Mouse (Mus musculus) stomach, postnatal 0 days (tissue): ENCODE results near the gene Gipc1. TPM values are rescaled to one million over a fixed set of nuclear protein-coding genes. Genes with fewer than 3 reads are reported as not detected.

Experiments used
- ATAC-seq: fragments of 200-750 bp; cut with Nextera tagmentation; 2 replicates; pipeline ENCODE4 v1.8.0; 2017; ENCODE audit not compliant: low FRiP score, low TSS enrichment
- DNase-seq: peaks from one replicate; pipeline ENCODE4 v3.0.0-alpha.2; 2016; ENCODE audit warnings: low spot score
- H3K27ac ChIP-seq: fragments of 300-500 bp; sonication (generic); replicated peaks from 2 replicates; pipeline ENCODE4 v1.5.1; 2014; ENCODE audit warnings: mild to moderate bottlenecking, control low read depth
- H3K27me3 ChIP-seq: fragments of 300-500 bp; sonication (generic); 2 replicates; pipeline ENCODE4 v1.6.1; 2014; ENCODE audit warnings: low read length; ENCODE audit not compliant: control insufficient read depth, insufficient read depth
- H3K36me3 ChIP-seq: fragments of 300-500 bp; sonication (generic); 2 replicates; pipeline ENCODE4 v1.6.1; 2014; ENCODE audit warnings: low read length, mixed read lengths; ENCODE audit not compliant: control insufficient read depth, insufficient read depth
- H3K4me1 ChIP-seq: fragments of 300-500 bp; sonication (generic); replicated peaks from 2 replicates; pipeline ENCODE4 v1.6.1; 2014; ENCODE audit warnings: antibody characterized with exemption; ENCODE audit not compliant: control insufficient read depth, insufficient read depth
- H3K4me2 ChIP-seq: fragments of 300-500 bp; sonication (generic); replicated peaks from 2 replicates; pipeline ENCODE4 v1.6.1; 2014; ENCODE audit warnings: low read depth, mild to moderate bottlenecking, control low read depth, moderate library complexity
- H3K4me3 ChIP-seq: fragments of 300-500 bp; sonication (generic); 2 replicates; pipeline ENCODE4 v1.5.1; 2014; ENCODE audit warnings: low read depth, low read length, control low read depth
- H3K9ac ChIP-seq: fragments of 300-500 bp; sonication (generic); 2 replicates; pipeline ENCODE4 v1.6.1; 2014; ENCODE audit warnings: mild to moderate bottlenecking, low read length, control low read depth, mixed read lengths
- H3K9me3 ChIP-seq: fragments of 300-500 bp; sonication (generic); 2 replicates; pipeline ENCODE4 v1.6.1; 2016; ENCODE audit warnings: low read length; ENCODE audit not compliant: control insufficient read depth
- CTCF ChIP-seq: IDR thresholded peaks from 2 replicates; pipeline ENCODE4 v1.5.1; 2016; ENCODE audit warnings: antibody characterized with exemption, low read depth, mild to moderate bottlenecking, moderate library complexity
- EP300 ChIP-seq: optimal IDR thresholded peaks from 2 replicates; pipeline ENCODE3; 2016; ENCODE audit warnings: antibody characterized with exemption
- whole genome bisulfite sequencing: fragments of 180-500 bp; shearing (Covaris S2); extraction: QIAGEN DNeasy Blood & Tissue Kit; methylation state at CpG from one replicate; pipeline ENCODE4 v1.1.7; 2014; 5-methylcytosine and 5-hydroxymethylcytosine counted together
- polyA plus RNA-seq: library from polyadenylated mRNA; unstranded; fragments of >200 nt; fragmentation: Nextera tagmentation; extraction: Ambion mirVana; gene quantifications from 2 replicates; pipeline ENCODE4 v1.2.1, GENCODE M21; 2015

The Gipc1 gene
- polyA plus RNA-seq, 1 experiment from 2014 or later = 171 TPM

DNA sequence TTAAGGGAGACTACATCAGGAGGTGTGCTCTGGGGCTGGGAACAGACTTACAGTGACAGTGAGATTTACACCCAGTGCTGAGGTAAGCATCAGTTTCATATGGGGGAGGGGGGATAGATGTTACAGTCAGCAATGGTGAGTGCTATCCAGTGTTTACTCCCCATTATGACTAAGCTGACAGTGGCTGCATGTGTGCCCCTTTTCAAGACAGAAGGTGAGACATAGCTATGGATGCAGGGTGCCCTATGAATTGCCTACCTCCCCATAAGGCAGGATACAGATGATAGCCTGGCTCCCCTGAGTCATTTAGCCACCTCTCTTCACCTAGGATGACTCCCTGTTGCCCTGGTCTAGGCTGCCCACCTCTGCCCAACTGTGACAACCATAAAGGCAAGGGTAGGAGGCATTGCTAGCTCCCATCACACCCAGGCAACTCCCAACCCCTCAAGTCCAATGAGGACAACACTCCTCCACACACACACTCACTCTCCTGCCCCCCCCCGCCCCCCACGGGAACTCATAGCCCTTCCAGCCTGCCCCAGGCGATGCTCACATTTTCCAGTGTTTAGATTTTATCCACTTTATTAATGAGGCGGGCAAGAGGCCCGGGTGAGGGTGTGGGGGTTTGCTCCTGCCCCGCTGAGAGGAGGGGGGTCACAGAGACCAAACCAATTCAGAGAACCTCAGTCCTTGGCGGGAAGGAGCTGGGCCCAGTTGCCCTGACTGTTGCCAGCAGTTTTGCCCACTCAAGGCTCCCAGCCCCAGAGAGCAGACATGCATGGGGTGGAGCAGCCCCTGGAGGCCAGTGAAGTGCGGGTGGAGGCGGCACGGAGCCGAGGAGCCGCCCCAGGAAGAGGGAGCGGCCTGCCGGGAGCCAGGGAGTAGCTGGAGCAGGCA is 13.7 kb downstream of the Gipc1 start, which contains the start of gene Ptger1:
TSS of gene Ptger1 (plus strand) at position 710 of the 897 bp plus-strand sequence.
- Histone ChIP-seq H3K4me1 (peaks cover 31% of the 10 kb centered on the region), H3K27ac (peak within 1 kb of the TSS; percentile 76), H3K4me2 (peak within 1 kb of the TSS; percentile 66), H3K9ac (peak within 1 kb of the TSS; percentile 51), H3K36me3 (peaks cover 14% of the 10 kb centered on the region), H3K27me3 (no peaks in the 10 kb centered on the region), H3K9me3 (no peaks in the 10 kb centered on the region), H3K4me3 (peak within 1 kb of the TSS; percentile 17; the same call in 1 of the 2 replicates)
- DNase-seq = peak; percentile 77
- 12% methylated on average over 14 of the region's 14 CpGs for WGBS
- peak; percentile 55 for ATAC-seq
- TF ChIP-seq EP300 (no peak), CTCF (peak; percentile 47)

DNA sequence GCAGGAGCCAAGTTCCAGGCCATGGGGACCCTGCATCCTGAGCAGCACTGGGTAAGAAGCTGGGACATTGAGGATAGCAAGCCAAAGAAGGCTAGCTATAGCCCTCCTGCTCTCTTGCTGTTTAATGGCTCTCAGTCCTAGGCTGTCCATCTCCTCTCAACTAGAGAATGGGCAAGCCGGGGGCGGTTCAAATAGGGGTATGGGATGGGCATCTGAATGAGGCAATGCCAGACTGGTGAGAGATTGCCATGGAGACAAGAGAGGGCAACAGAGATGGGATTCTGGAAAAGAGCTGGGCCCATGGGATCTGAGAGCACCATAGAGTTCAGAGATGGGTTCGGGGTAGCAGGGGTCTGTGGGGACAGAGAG is 14.4 kb downstream of the Gipc1 start:
- Histone ChIP-seq H3K4me3 (peak overlapping the region; percentile 17; the same call in 1 of the 2 replicates), H3K36me3 (peaks cover 20% of the 10 kb centered on the region), H3K9ac (peak overlapping the region; percentile 51), H3K4me1 (peaks cover 26% of the 10 kb centered on the region), H3K4me2 (peak overlapping the region; percentile 66), H3K27ac (peak overlapping the region; percentile 76), H3K27me3 (no peaks in the 10 kb centered on the region), H3K9me3 (no peaks in the 10 kb centered on the region)
- TF ChIP-seq CTCF (no peak; the same call in 1 of the 2 replicates), EP300 (no peak)
- 77% methylated on average over 3 of the region's 3 CpGs for WGBS
- DNase-seq (no peak), ATAC-seq (no peak)

DNA sequence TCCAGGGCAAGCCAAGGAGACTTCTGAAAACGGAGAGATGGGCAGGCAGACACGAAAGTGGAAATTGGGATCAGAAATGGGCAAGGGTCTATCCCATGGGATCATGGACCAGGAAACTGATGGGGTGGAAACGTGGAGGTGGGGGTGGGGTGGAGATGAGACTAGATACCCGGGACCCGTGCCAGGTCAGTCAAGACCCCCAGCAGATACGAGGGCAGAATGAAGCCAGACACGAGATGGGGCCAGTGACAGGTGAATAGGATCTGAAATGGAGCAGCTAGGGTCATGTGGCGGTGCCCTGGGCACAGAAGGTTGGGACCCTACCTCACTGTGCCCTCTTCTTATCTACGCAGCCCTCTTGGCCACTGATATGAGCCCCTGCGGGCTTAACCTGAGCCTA is 15.0 kb downstream of the Gipc1 start:
- Histone ChIP-seq H3K4me3 (no peak overlapping the region), H3K4me2 (peak overlapping the region; percentile 66), H3K9ac (peak overlapping the region; percentile 31; the same call in 1 of the 2 replicates), H3K27ac (peak overlapping the region; percentile 6; the same call in 1 of the 2 replicates), H3K27me3 (no peaks in the 10 kb centered on the region), H3K4me1 (peaks cover 24% of the 10 kb centered on the region), H3K36me3 (peaks cover 22% of the 10 kb centered on the region), H3K9me3 (no peaks in the 10 kb centered on the region)
- ATAC-seq = no peak
- no peak for TF ChIP-seq CTCF
- no peak for TF ChIP-seq EP300
- WGBS = 81% methylated on average over 10 of the region's 10 CpGs
- DNase-seq = no peak

DNA sequence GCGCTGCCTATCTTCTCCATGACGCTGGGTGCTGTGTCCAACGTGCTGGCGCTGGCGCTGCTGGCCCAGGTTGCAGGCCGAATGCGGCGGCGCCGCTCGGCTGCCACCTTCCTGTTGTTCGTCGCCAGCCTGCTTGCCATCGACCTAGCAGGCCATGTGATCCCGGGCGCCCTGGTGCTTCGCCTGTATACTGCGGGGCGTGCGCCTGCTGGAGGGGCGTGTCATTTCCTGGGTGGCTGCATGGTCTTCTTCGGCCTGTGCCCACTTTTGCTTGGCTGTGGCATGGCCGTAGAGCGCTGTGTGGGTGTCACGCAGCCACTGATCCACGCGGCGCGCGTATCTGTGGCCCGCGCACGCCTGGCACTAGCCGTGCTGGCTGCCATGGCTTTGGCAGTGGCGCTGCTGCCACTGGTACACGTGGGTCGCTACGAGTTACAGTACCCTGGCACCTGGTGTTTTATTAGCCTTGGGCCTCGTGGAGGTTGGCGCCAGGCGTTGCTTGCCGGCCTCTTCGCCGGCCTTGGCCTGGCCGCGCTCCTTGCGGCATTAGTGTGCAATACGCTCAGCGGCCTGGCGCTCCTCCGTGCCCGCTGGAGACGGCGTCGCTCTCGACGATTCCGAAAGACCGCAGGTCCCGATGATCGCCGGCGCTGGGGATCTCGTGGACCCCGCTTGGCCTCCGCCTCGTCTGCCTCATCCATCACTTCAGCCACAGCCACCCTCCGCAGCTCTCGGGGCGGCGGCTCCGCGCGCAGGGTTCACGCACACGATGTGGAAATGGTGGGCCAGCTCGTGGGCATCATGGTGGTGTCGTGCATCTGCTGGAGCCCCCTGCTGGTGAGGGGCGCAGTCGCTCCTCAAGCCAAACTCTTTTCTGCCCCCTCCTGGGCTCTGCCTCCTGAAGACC is 15.8 kb downstream of the Gipc1 start:
- ATAC-seq (peak; percentile 24), DNase-seq (peak; percentile 72)
- Histone ChIP-seq H3K4me3 (peak overlapping the region; percentile 32), H3K9ac (peak overlapping the region; percentile 59), H3K4me2 (peak overlapping the region; percentile 66), H3K36me3 (peaks cover 22% of the 10 kb centered on the region), H3K4me1 (peaks cover 19% of the 10 kb centered on the region), H3K9me3 (no peaks in the 10 kb centered on the region), H3K27me3 (no peaks in the 10 kb centered on the region), H3K27ac (peak overlapping the region; percentile 58)
- TF ChIP-seq CTCF (peak; percentile 91), EP300 (no peak)
- WGBS = 23% methylated on average over 80 of the region's 80 CpGs

DNA sequence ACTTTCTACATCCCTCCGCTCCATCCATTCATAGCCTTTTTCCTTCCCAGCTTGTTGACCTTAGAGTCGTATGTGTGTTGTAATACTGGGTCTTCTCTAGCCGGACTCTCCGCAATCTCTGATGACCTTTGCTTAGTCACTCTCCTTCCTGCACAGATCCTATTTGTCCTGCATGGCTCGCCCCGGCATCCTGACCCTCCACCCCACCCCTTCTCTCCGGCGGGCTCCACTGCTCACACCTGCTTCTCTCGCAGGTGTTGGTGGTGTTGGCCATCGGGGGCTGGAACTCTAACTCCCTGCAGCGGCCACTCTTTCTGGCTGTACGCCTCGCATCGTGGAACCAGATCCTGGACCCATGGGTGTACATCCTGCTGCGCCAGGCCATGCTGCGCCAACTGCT is 16.5 kb downstream of the Gipc1 start:
- peaks cover 19% of the 10 kb centered on the region; the same call in 1 of the 2 replicates for H3K36me3 ChIP-seq
- H3K27ac ChIP-seq = no peak overlapping the region; the same call in 1 of the 2 replicates
- H3K4me2 ChIP-seq = peak overlapping the region; percentile 66
- no peaks in the 10 kb centered on the region for H3K9me3 ChIP-seq
- ATAC-seq (no peak), DNase-seq (no peak)
- H3K27me3 ChIP-seq = no peaks in the 10 kb centered on the region
- 72% methylated on average over 16 of the region's 16 CpGs for WGBS
- H3K4me3 ChIP-seq = no peak overlapping the region
- H3K9ac ChIP-seq = 0 out of 2 replicates have a peak overlapping the region, but pooled peaks have one; percentile 59
- no peak for TF ChIP-seq CTCF
- no peak for TF ChIP-seq EP300
- H3K4me1 ChIP-seq = peaks cover 19% of the 10 kb centered on the region
